Mouse (Mus musculus) heart, embryonic 14.5 days (tissue): ENCODE measurements around the gene Intu. TPM values are rescaled to one million over a fixed set of nuclear protein-coding genes. Genes with fewer than 3 reads are reported as not detected.

Source experiments
- ATAC-seq: fragments of 200-750 bp; cut with Nextera tagmentation; 2 replicates; pipeline ENCODE4 v1.8.0; 2017; ENCODE audit warnings: low read depth, moderate TSS enrichment; ENCODE audit not compliant: insufficient number of reproducible peaks, insufficient read depth, low FRiP score
- H3K27ac ChIP-seq, 2 experiments: fragments of 200-500 bp in 1 of 2; fragments of 300-500 bp in 1 of 2; sonication (generic) in 1 of 2; replicated peaks in 1 of 2; 2 replicates each; pipeline ENCODE4 v1.5.1; 2012 to 2014; ENCODE audit warnings: low read depth in 2 of 2, low read length in 2 of 2, control low read depth in 1 of 2, mild to moderate bottlenecking in 1 of 2, mixed read lengths in 1 of 2; ENCODE audit not compliant: control insufficient read depth in 1 of 2, insufficient read depth in 1 of 2
- H3K27me3 ChIP-seq: fragments of 300-500 bp; sonication (generic); 2 replicates; pipeline ENCODE4 v1.6.1; 2014; ENCODE audit warnings: mild to moderate bottlenecking, low read length, control low read depth; ENCODE audit not compliant: control insufficient read depth, insufficient read depth
- H3K36me3 ChIP-seq: fragments of 300-500 bp; sonication (generic); 2 replicates; pipeline ENCODE4 v1.6.1; 2014; ENCODE audit warnings: mild to moderate bottlenecking, control low read depth, low read length, mixed read lengths; ENCODE audit not compliant: control insufficient read depth, insufficient read depth
- H3K4me1 ChIP-seq, 2 experiments: fragments of 200-500 bp in 1 of 2; fragments of 300-500 bp in 1 of 2; sonication (generic) in 1 of 2; 2 replicates each; pipeline ENCODE4 v1.6.1; 2012 to 2014; ENCODE audit warnings: low read length in 2 of 2, control low read depth in 1 of 2, mixed read lengths in 1 of 2; ENCODE audit not compliant: control insufficient read depth in 2 of 2, insufficient read depth in 2 of 2
- H3K4me2 ChIP-seq: fragments of 300-500 bp; sonication (generic); 2 replicates; pipeline ENCODE4 v1.6.1; 2014; ENCODE audit warnings: mild to moderate bottlenecking, low read length
- H3K4me3 ChIP-seq, 2 experiments: fragments of 200-500 bp in 1 of 2; fragments of 300-500 bp in 1 of 2; sonication (generic) in 1 of 2; 2 replicates each; pipeline ENCODE4 v1.5.1; 2012 to 2014; ENCODE audit warnings: low read length in 2 of 2, mild to moderate bottlenecking in 2 of 2, control low read depth in 1 of 2, low read depth in 1 of 2, moderate library complexity in 1 of 2; ENCODE audit not compliant: control insufficient read depth in 1 of 2, insufficient read depth in 1 of 2
- H3K9ac ChIP-seq: fragments of 300-500 bp; sonication (generic); 2 replicates; pipeline ENCODE4 v1.6.1; 2014; ENCODE audit warnings: mild to moderate bottlenecking, low read length
- H3K9me3 ChIP-seq: fragments of 300-500 bp; sonication (generic); 2 replicates; pipeline ENCODE4 v1.6.1; 2016; ENCODE audit warnings: low read length, control low read depth; ENCODE audit not compliant: control insufficient read depth
- WGBS: fragments of 180-500 bp; shearing (Covaris S2); extraction: QIAGEN DNeasy Blood & Tissue Kit; methylation state at CpG from one replicate; pipeline ENCODE4 v1.1.7; 2014; 5-methylcytosine and 5-hydroxymethylcytosine counted together
- polyA plus RNA-seq: library from polyadenylated mRNA; unstranded; fragments of >200 nt; fragmentation: Nextera tagmentation; extraction: Ambion mirVana; gene quantifications from 2 replicates; pipeline ENCODE4 v1.2.1, GENCODE M21; 2014

Intu gene
- polyA plus RNA-seq, 1 experiment from 2014 or later: 4.1 TPM

DNA sequence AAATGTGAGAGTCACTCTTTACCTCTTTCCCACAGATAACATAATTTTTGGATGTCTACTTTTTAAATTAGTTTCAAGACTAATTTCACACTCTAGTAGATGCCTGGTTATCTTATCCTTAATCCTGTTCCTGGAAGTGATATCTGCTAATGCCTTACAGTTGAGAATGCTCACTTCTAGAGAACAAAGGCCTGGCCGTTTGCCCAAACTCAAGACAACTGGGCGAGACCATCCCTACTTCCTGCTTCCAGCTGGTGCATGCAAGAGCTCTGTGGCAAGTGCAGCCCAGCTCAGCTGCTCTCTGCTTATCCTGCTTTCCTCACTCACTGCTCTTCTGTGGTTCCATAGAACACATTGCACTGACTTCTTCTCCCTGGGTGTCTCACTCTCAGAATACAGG lies 163.4 kb downstream of the Intu start:
- Histone ChIP-seq H3K4me2 (no peak overlapping the region), H3K4me3 (no peak overlapping the region), H3K36me3 (peaks cover 10% of the 10 kb centered on the region; the same call in 1 of the 2 replicates), H3K27ac (0 out of 4 replicates have a peak overlapping the region, but pooled peaks of 1 of the 2 experiments have one; percentile 4), H3K27me3 (no peaks in the 10 kb centered on the region), H3K9ac (no peak overlapping the region), H3K4me1 (peaks cover 11 to 16% of the 10 kb centered on the region in 2 experiments), H3K9me3 (no peaks in the 10 kb centered on the region)
- 0 out of 2 replicates have a peak, but pooled peaks have one; percentile 39 for ATAC-seq
- WGBS: 7% methylated on average over 2 of the region's 2 CpGs

- no peaks in the 10 kb centered on the region for H3K27me3 ChIP-seq
- WGBS: 89% methylated on average over 2 of the region's 2 CpGs
- H3K4me3 ChIP-seq: no peak overlapping the region
- no peak overlapping the region for H3K27ac ChIP-seq
- H3K4me1 ChIP-seq: peaks cover 11 to 16% of the 10 kb centered on the region in 2 experiments
- no peak overlapping the region for H3K9ac ChIP-seq
- peaks cover 16% of the 10 kb centered on the region for H3K36me3 ChIP-seq
- no peaks in the 10 kb centered on the region for H3K9me3 ChIP-seq
- no peak for ATAC-seq
- H3K4me2 ChIP-seq: no peak overlapping the region
These were observed 164.1 kb downstream of the Intu start for GRCm38 (mm10) chr3:40695162-40695561.

GRCm38 (mm10) chr3:40698834-40699233 lies 167.7 kb downstream of the Intu start:
- Histone ChIP-seq H3K4me3 (no peak overlapping the region), H3K36me3 (peaks cover 20% of the 10 kb centered on the region), H3K4me1 (peaks cover 6 to 8% of the 10 kb centered on the region in 2 experiments), H3K9me3 (no peaks in the 10 kb centered on the region), H3K27me3 (no peaks in the 10 kb centered on the region), H3K9ac (no peak overlapping the region), H3K27ac (no peak overlapping the region), H3K4me2 (no peak overlapping the region)
- WGBS: 83% methylated on average over 3 of the region's 3 CpGs
- ATAC-seq: no peak

GRCm38 (mm10) chr3:40704816-40705430 lies 173.8 kb downstream of the Intu start:
- Histone ChIP-seq H3K4me3 (no peak overlapping the region), H3K9me3 (peaks cover 4% of the 10 kb centered on the region; the same call in 1 of the 2 replicates), H3K27ac (no peak overlapping the region), H3K4me2 (no peak overlapping the region), H3K36me3 (peaks cover 7% of the 10 kb centered on the region), H3K4me1 (peaks cover 0 to 2% of the 10 kb centered on the region in 2 experiments; a peak in 1 of 4 replicates), H3K27me3 (no peaks in the 10 kb centered on the region), H3K9ac (no peak overlapping the region)
- 69% methylated on average over 5 of the region's 5 CpGs for WGBS
- no peak for ATAC-seq

DNA sequence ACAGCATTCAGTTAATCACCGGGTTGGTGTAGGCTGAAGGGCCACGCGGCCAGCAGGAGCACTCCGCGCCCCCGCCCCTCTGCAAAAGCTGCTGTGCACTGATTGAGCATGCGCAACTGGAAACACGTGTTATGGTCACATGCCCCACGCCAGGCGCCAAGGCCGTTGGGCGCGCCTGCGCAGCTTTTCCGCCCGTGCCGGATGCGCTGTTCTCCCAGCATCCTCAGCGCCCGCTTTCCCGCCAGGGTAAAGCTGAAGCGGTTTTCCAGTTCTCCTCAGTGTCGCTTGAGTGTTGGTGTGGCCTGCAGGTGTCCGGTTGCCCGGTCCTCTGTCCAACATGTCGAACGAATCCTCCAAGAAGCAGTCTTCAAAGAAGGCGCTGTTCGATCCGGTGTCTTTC lies 177.6 kb downstream of the Intu start, which contains the start of gene Slc25a31:
Slc25a31 (plus strand) TSS at position 201 of the 400 bp plus-strand sequence.
- H3K9me3 ChIP-seq: peaks cover 4% of the 10 kb centered on the region; the same call in 1 of the 2 replicates
- no peak within 1 kb of the TSS for H3K4me2 ChIP-seq
- peaks cover 0 to 2% of the 10 kb centered on the region in 2 experiments; a peak in 1 of 4 replicates for H3K4me1 ChIP-seq
- H3K9ac ChIP-seq: no peak within 1 kb of the TSS
- no peak for ATAC-seq
- no peaks in the 10 kb centered on the region for H3K27me3 ChIP-seq
- H3K27ac ChIP-seq: no peak within 1 kb of the TSS
- no peaks in the 10 kb centered on the region for H3K36me3 ChIP-seq
- WGBS: 83% methylated on average over 30 of the region's 30 CpGs
- no peak within 1 kb of the TSS for H3K4me3 ChIP-seq

DNA sequence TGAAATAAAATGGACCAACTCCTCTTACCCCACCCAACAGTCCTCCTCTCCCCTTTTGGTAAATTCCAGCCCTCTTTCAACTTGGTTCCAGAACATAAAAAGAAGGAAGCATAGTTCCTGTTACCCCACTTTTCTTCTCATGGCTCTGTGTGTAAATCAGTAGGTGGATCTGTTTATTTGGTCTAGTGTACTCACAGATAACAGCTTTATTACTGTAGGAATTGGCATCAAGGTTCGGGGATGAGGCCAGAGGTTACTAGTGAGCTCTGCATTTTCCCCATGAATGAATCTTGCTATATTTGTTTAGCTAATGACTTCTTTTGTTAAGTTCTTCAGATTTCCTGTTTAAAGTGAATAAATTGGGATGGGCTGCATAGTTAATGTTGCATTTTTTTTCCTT lies 185.0 kb downstream of the Intu start:
- Histone ChIP-seq H3K9me3 (no peaks in the 10 kb centered on the region), H3K4me1 (no peaks in the 10 kb centered on the region), H3K27me3 (no peaks in the 10 kb centered on the region), H3K27ac (no peak overlapping the region), H3K36me3 (no peaks in the 10 kb centered on the region), H3K4me3 (no peak overlapping the region), H3K4me2 (no peak overlapping the region), H3K9ac (no peak overlapping the region)
- no peak for ATAC-seq
- WGBS: 43% methylated on average over 1 of the region's 1 CpGs

DNA sequence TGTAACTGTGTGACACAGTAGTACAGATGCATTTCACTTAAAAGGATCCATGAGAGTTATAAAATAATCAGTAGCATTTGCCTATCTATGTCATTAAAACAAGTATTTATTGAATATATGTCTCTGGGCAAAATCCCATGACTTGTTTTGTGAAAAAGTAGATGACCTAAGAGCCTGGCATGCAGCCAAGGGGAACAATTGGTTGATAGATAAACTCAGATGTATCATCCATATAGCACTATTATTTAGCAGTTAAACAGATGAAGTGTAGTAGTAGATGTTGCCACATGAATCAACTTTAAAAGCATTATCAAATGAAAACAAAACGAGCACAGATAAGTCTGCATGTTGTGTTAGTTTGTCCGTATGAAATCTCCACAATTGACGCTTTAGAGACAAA lies 187.9 kb downstream of the Intu start:
- no peaks in the 10 kb centered on the region for H3K4me1 ChIP-seq
- H3K4me3 ChIP-seq: no peak overlapping the region
- H3K27me3 ChIP-seq: no peaks in the 10 kb centered on the region
- no peak overlapping the region for H3K4me2 ChIP-seq
- no peak overlapping the region for H3K9ac ChIP-seq
- ATAC-seq: no peak
- 48% methylated on average over 3 of the region's 3 CpGs for WGBS
- H3K9me3 ChIP-seq: no peaks in the 10 kb centered on the region
- no peak overlapping the region for H3K27ac ChIP-seq
- H3K36me3 ChIP-seq: no peaks in the 10 kb centered on the region
